Mouse (Mus musculus): ENCODE measurements around the gene Oxgr1. TPM values are rescaled to one million over a fixed set of nuclear protein-coding genes. Genes with fewer than 3 reads are reported as not detected.

Oxgr1 gene
- total and polyA plus RNA-seq, 3 experiments: not detected

GRCm38 (mm10) chr14:120084084-120084667, 41.9 kb upstream of the Oxgr1 start:
- TF ChIP-seq GABPA (IDR thresholded peaks at IDR 0.05; ENCODE audit: insufficient replicate concordance, low read depth, low read length) (no peak), IRF4 (IDR thresholded peaks at IDR 0.05; ENCODE audit: low read depth, low read length) (no peak), MAX (IDR thresholded peaks at IDR 0.05; ENCODE audit: low read length) (no peak), RAD21 (IDR thresholded peaks at IDR 0.05; ENCODE audit: low read depth, low read length) (no peak)
- dilution Hi-C loops (cut with MboI; ENCODE audit: extremely low pct_ligation_motif_present, extremely low pct_unique_long_range_greater_than_20kb, low sequenced_read_pairs) (no loop called here), in situ Hi-C loops (cut with MboI; ENCODE audit: low pct_ligation_motif_present, low pct_unique_long_range_greater_than_20kb, low sequenced_read_pairs) (no loop called here)
- no peaks in the 10 kb centered on the region for H3K36me3 ChIP-seq (replicated peaks in 1 of 2; ENCODE audit: control insufficient read depth in 1 of 2, insufficient read depth in 1 of 2, low read length in 1 of 2)
- H3K79me2 ChIP-seq (replicated peaks; ENCODE audit: control insufficient read depth, extremely low read depth, insufficient read depth, poor library complexity, severe bottlenecking): no peaks in the 10 kb centered on the region
- no peaks in the 10 kb centered on the region for H3K9me3 ChIP-seq (replicated peaks; ENCODE audit: low read length)
- no peak overlapping the region for H3K9ac ChIP-seq (ENCODE audit: insufficient read depth, low read depth)
- no peaks in the 10 kb centered on the region for H3K27me3 ChIP-seq (replicated peaks)
- no peak for DNase-seq (ENCODE audit: extremely low read depth)
- no peak overlapping the region for H3K4me3 ChIP-seq (replicated peaks in 1 of 3; ENCODE audit: low read depth in 2 of 3, low read length in 2 of 3, poor library complexity in 1 of 3)
- no peaks in the 10 kb centered on the region for H3K4me1 ChIP-seq (ENCODE audit: control insufficient read depth in 1 of 2, insufficient read depth in 2 of 2)
- H3K4me2 ChIP-seq (ENCODE audit: insufficient read depth, low read depth, poor library complexity, severe bottlenecking): no peak overlapping the region
- H3K27ac ChIP-seq (ENCODE audit: insufficient read depth, low read depth): no peak overlapping the region

GRCm38 (mm10) chr14:120076192-120076591, 34.0 kb upstream of the Oxgr1 start:
- Histone ChIP-seq H3K27me3 (replicated peaks) (no peaks in the 10 kb centered on the region), H3K4me1 (ENCODE audit: control insufficient read depth in 1 of 2, insufficient read depth in 2 of 2) (peaks cover 0 to 9% of the 10 kb centered on the region in 2 experiments; a peak in 2 of 4 replicates), H3K27ac (ENCODE audit: insufficient read depth, low read depth) (no peak overlapping the region), H3K9me3 (replicated peaks; ENCODE audit: low read length) (no peaks in the 10 kb centered on the region), H3K4me3 (replicated peaks in 1 of 3; ENCODE audit: low read depth in 2 of 3, low read length in 2 of 3, poor library complexity in 1 of 3) (peak overlapping the region in 1 of 3 experiments; percentile 8), H3K9ac (ENCODE audit: insufficient read depth, low read depth) (no peak overlapping the region), H3K4me2 (ENCODE audit: insufficient read depth, low read depth, poor library complexity, severe bottlenecking) (peak overlapping the region; percentile 12), H3K36me3 (replicated peaks in 1 of 2; ENCODE audit: control insufficient read depth in 1 of 2, insufficient read depth in 1 of 2, low read length in 1 of 2) (no peaks in the 10 kb centered on the region), H3K79me2 (replicated peaks; ENCODE audit: control insufficient read depth, extremely low read depth, insufficient read depth, poor library complexity, severe bottlenecking) (no peaks in the 10 kb centered on the region)
- dilution Hi-C loops (cut with MboI; ENCODE audit: extremely low pct_ligation_motif_present, extremely low pct_unique_long_range_greater_than_20kb, low sequenced_read_pairs) (no loop called here), in situ Hi-C loops (cut with MboI; ENCODE audit: low pct_ligation_motif_present, low pct_unique_long_range_greater_than_20kb, low sequenced_read_pairs) (no loop called here)
- TF ChIP-seq BHLHE40 (IDR thresholded peaks at IDR 0.05; ENCODE audit: low read depth, low read length) (0 out of 2 replicates have a peak, but pooled peaks have one; percentile 49), SIN3A (IDR thresholded peaks at IDR 0.05; ENCODE audit: low read length) (peak; percentile 64), MAX (IDR thresholded peaks at IDR 0.05; ENCODE audit: low read length) (peak; percentile 63), UBTF (IDR thresholded peaks at IDR 0.05; ENCODE audit: low read depth, low read length) (no peak), CTCF (conservative IDR thresholded peaks at IDR 0.05 in 1 of 2, IDR thresholded peaks at IDR 0.05 in 1 of 2; ENCODE audit: low read depth in 2 of 2, low read length in 2 of 2) (peak in 1 of 2 experiments; percentile 80; a peak in 2 of 4 replicates), E2F4 (IDR thresholded peaks at IDR 0.05; ENCODE audit: insufficient replicate concordance, low read depth, low read length) (no peak), MYC (IDR thresholded peaks at IDR 0.05; ENCODE audit: low read depth, low read length) (peak; percentile 71), RAD21 (IDR thresholded peaks at IDR 0.05; ENCODE audit: low read depth, low read length) (peak; percentile 88), SMC3 (IDR thresholded peaks at IDR 0.05; ENCODE audit: low read depth, low read length) (peak; percentile 58)
- DNase-seq (ENCODE audit: extremely low read depth): peak; percentile 68

GRCm38 (mm10) chr14:120075746-120076145, 33.5 kb upstream of the Oxgr1 start:
- peak overlapping the region; percentile 12 for H3K4me2 ChIP-seq (ENCODE audit: insufficient read depth, low read depth, poor library complexity, severe bottlenecking)
- no peaks in the 10 kb centered on the region for H3K79me2 ChIP-seq (replicated peaks; ENCODE audit: control insufficient read depth, extremely low read depth, insufficient read depth, poor library complexity, severe bottlenecking)
- in situ Hi-C loops (cut with MboI; ENCODE audit: low pct_ligation_motif_present, low pct_unique_long_range_greater_than_20kb, low sequenced_read_pairs): no loop called here
- 0 out of 2 replicates have a peak, but pooled peaks have one; percentile 24 for TF ChIP-seq TBP (conservative IDR thresholded peaks at IDR 0.05; ENCODE audit: low read depth, low read length)
- TF ChIP-seq CHD2 (IDR thresholded peaks at IDR 0.05; ENCODE audit: low read length): peak; percentile 90
- no peak for TF ChIP-seq ZKSCAN1 (IDR thresholded peaks at IDR 0.05; ENCODE audit: borderline replicate concordance, low read depth, low read length)
- H3K4me3 ChIP-seq (replicated peaks in 1 of 3; ENCODE audit: low read depth in 2 of 3, low read length in 2 of 3, poor library complexity in 1 of 3): peak overlapping the region in 1 of 3 experiments; percentile 8
- H3K27ac ChIP-seq (ENCODE audit: insufficient read depth, low read depth): no peak overlapping the region
- H3K36me3 ChIP-seq (replicated peaks in 1 of 2; ENCODE audit: control insufficient read depth in 1 of 2, insufficient read depth in 1 of 2, low read length in 1 of 2): no peaks in the 10 kb centered on the region
- peak; percentile 85 for DNase-seq (ENCODE audit: extremely low read depth)
- dilution Hi-C loops (cut with MboI; ENCODE audit: extremely low pct_ligation_motif_present, extremely low pct_unique_long_range_greater_than_20kb, low sequenced_read_pairs): no loop called here
- peaks cover 0 to 9% of the 10 kb centered on the region in 2 experiments; a peak in 2 of 4 replicates for H3K4me1 ChIP-seq (ENCODE audit: control insufficient read depth in 1 of 2, insufficient read depth in 2 of 2)
- no peaks in the 10 kb centered on the region for H3K27me3 ChIP-seq (replicated peaks)
- H3K9ac ChIP-seq (ENCODE audit: insufficient read depth, low read depth): no peak overlapping the region
- no peaks in the 10 kb centered on the region for H3K9me3 ChIP-seq (replicated peaks; ENCODE audit: low read length)
